Comparison of ENCODE assay signal across 20 mouse cellular contexts in the genomic region with DNA sequence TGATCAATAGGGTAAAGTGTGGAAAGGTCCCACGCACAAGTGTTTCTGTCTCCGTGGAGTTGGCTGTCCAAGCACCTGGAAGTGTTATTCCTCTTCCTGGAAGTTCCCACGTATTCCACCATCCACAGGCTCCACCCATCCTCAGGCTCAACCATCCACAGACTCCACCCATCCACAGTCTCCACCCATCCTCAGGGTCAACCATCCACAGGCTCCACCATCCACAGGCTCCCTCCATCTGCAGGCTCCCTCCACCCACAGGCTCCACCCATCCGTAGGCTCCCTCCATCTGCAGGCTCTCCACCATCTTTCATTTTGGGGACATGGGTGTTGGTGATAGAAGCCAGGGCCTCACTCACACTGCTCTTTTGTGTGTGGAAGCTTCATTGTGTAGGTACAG. TPM values are rescaled to one million over a fixed set of nuclear protein-coding genes. Genes with fewer than 3 reads are reported as not detected.
"Had no signal": no experiment of that assay in that cellular context is flagged by ENCODE, and none has a peak within 500 bp of the region (broad histone marks: within the 10 kb centered on the region; RNA-seq: fewer than 3 reads in every experiment).

No protein-coding gene starts in this region.

- H3K27ac ChIP-seq: midbrain, embryonic 10.5 days; midbrain, embryonic 13.5 days; midbrain, embryonic 15.5 days; neural tube, embryonic 13.5 days; neural tube, embryonic 15.5 days had no signal

- DNase-seq: lung, adult 18-20 months; lung, embryonic 14.5 days; lung, postnatal 10 days; lung, postnatal 4 days; right cerebral cortex, postnatal 25 days; right cerebral cortex, postnatal 4 days; spleen, adult 18-20 months; thymus, adult 18-20 months; thymus, postnatal 14 days; thymus, postnatal 36 days had no signal

- ATAC-seq: midbrain, embryonic 13.5 days; midbrain, embryonic 15.5 days had no signal

- H3K4me3 ChIP-seq: midbrain, embryonic 10.5 days; midbrain, embryonic 13.5 days; midbrain, embryonic 15.5 days; myocyte; neural tube, embryonic 13.5 days; neural tube, embryonic 15.5 days had no signal

- H3K9ac ChIP-seq: lung, embryonic 14.5 days; midbrain, embryonic 13.5 days; midbrain, embryonic 15.5 days; neural tube, embryonic 13.5 days; neural tube, embryonic 15.5 days had no signal

- H3K9me3 ChIP-seq: midbrain, embryonic 10.5 days; midbrain, embryonic 13.5 days; midbrain, embryonic 15.5 days; neural tube, embryonic 13.5 days; neural tube, embryonic 15.5 days had no signal

- H3K4me2 ChIP-seq: lung, embryonic 14.5 days; midbrain, embryonic 13.5 days; midbrain, embryonic 15.5 days; neural tube, embryonic 13.5 days; neural tube, embryonic 15.5 days had no signal

- H3K27me3 ChIP-seq: midbrain, embryonic 13.5 days; midbrain, embryonic 15.5 days; neural tube, embryonic 13.5 days; neural tube, embryonic 15.5 days had no signal

RNA-seq across cellular contexts. Expression of gene Slc7a9, which starts 47.4 kb away (rescaled TPM):
- total RNA-seq: megakaryocyte, adult 5-6 weeks; megakaryocyte-erythroid progenitor cell, adult 5-6 weeks had no signal
- polyA plus RNA-seq: midbrain, embryonic 13.5 days; myocyte; neural tube, embryonic 11.5 days; neural tube, embryonic 13.5 days; neural tube, embryonic 15.5 days; thymus, postnatal 0 days had no signal
